8 mouse cellular contexts compared by ENCODE assay signal in genomic region chr10:82666436-82667234, GRCm38 (mm10). TPM values are rescaled to one million over a fixed set of nuclear protein-coding genes. Genes with fewer than 3 reads are reported as not detected.
DNase-seq lines count a peak whose midpoint lies in the region; ATAC-seq and TF ChIP-seq lines count a peak whose summit lies in the region.

No protein-coding gene starts in this region.

- H3K36me3 ChIP-seq in limb, embryonic 13.5 days, result 0 out of 2 replicates have a peak, but pooled peaks cover 2% of the 10 kb centered on the region
- H3K36me3 ChIP-seq in midbrain, embryonic 16.5 days (ENCODE audit: control insufficient read depth, insufficient read depth, low read length), result no peaks in the 10 kb centered on the region
- no peaks in the 10 kb centered on the region for H3K36me3 ChIP-seq in spleen, adult 2 months (ENCODE audit: control insufficient read depth, insufficient read depth, low read length)

- H3K4me3 ChIP-seq in bone marrow macrophage, adult 2 months (ENCODE audit: insufficient read depth, low read length), result peak overlapping the region; percentile 27
- H3K4me3 ChIP-seq in embryonic fibroblast, embryonic 13.5 days (ENCODE audit: insufficient read depth, low read length), result no peak overlapping the region
- 0 out of 2 replicates have a peak overlapping the region, but pooled peaks have one; percentile 12 for H3K4me3 ChIP-seq in limb, embryonic 13.5 days
- H3K4me3 ChIP-seq in midbrain, embryonic 16.5 days (ENCODE audit: low read depth, low read length), result peak overlapping the region; percentile 19; the same call in 1 of the 2 replicates
- no peak overlapping the region for H3K4me3 ChIP-seq in spleen, adult 2 months (ENCODE audit: extremely low read depth, insufficient read depth, insufficient read length)

- H3K27me3 ChIP-seq in limb, embryonic 13.5 days, result no peaks in the 10 kb centered on the region
- H3K27me3 ChIP-seq in midbrain, embryonic 16.5 days (ENCODE audit: control insufficient read depth, insufficient read depth, low read depth, low read length), result no peaks in the 10 kb centered on the region
- H3K27me3 ChIP-seq in spleen, adult 2 months (ENCODE audit: control insufficient read depth, insufficient read depth, low read length), result no peaks in the 10 kb centered on the region

- no peaks in the 10 kb centered on the region for H3K9me3 ChIP-seq in limb, embryonic 13.5 days
- no peaks in the 10 kb centered on the region for H3K9me3 ChIP-seq in midbrain, embryonic 16.5 days (replicated peaks; ENCODE audit: control insufficient read depth, low read length, poor library complexity, severe bottlenecking)

- peak; percentile 80 to 82 for DNase-seq in B cell, adult 2 months
- peak; percentile 71 to 85 for DNase-seq in heart, adult 9 months (ENCODE audit: low spot score in 2 of 2)
- DNase-seq in kidney, adult 9 months, result peak; percentile 87
- DNase-seq in spleen, adult 2 months (ENCODE audit: low read depth in 1 of 2, low spot score in 2 of 2), result peak; percentile 50 to 77

- WGBS in limb, embryonic 13.5 days, result 23% methylated on average over 22 of the region's 22 CpGs
- WGBS in midbrain, embryonic 16.5 days, result 18% methylated on average over 22 of the region's 22 CpGs
- WGBS in spleen, adult 2 months, result 23% methylated on average over 22 of the region's 22 CpGs

- no peak for TF ChIP-seq POLR2A in bone marrow macrophage, adult 2 months (IDR thresholded peaks at IDR 0.05; ENCODE audit: borderline replicate concordance, low read depth, low read length)
- no peak for TF ChIP-seq POLR2A in embryonic fibroblast, embryonic 13.5 days (IDR thresholded peaks at IDR 0.05; ENCODE audit: low read depth, low read length)
- TF ChIP-seq POLR2A in spleen, adult 2 months (IDR thresholded peaks at IDR 0.05; ENCODE audit: low read depth, low read length), result no peak

- peak overlapping the region; percentile 36; the same call in 1 of the 2 replicates for H3K9ac ChIP-seq in limb, embryonic 13.5 days
- H3K9ac ChIP-seq in midbrain, embryonic 16.5 days (ENCODE audit: low read depth, low read length), result 0 out of 2 replicates have a peak overlapping the region, but pooled peaks have one; percentile 35

- no peak overlapping the region for H3K27ac ChIP-seq in bone marrow macrophage, adult 2 months (ENCODE audit: insufficient read depth, low read depth, low read length)
- H3K27ac ChIP-seq in embryonic fibroblast, embryonic 13.5 days (ENCODE audit: insufficient read depth, low read length), result no peak overlapping the region
- H3K27ac ChIP-seq in limb, embryonic 13.5 days, result no peak overlapping the region
- no peak overlapping the region for H3K27ac ChIP-seq in midbrain, embryonic 16.5 days (ENCODE audit: low read length)
- no peak overlapping the region for H3K27ac ChIP-seq in spleen, adult 2 months (ENCODE audit: insufficient read depth, low read length)

- H3K4me2 ChIP-seq in limb, embryonic 13.5 days (replicated peaks), result peak overlapping the region; percentile 51
- H3K4me2 ChIP-seq in midbrain, embryonic 16.5 days (ENCODE audit: low read length), result peak overlapping the region; percentile 48

- H3K4me1 ChIP-seq in bone marrow macrophage, adult 2 months (ENCODE audit: control insufficient read depth, insufficient read depth, low read length), result peaks cover 3% of the 10 kb centered on the region; the same call in 1 of the 2 replicates
- no peaks in the 10 kb centered on the region; the same call in 1 of the 2 replicates for H3K4me1 ChIP-seq in embryonic fibroblast, embryonic 13.5 days (ENCODE audit: control insufficient read depth, insufficient read depth, low read length)
- peaks cover 4% of the 10 kb centered on the region for H3K4me1 ChIP-seq in limb, embryonic 13.5 days
- peaks cover 4% of the 10 kb centered on the region; the same call in 1 of the 2 replicates for H3K4me1 ChIP-seq in midbrain, embryonic 16.5 days (ENCODE audit: control insufficient read depth, insufficient read depth, low read length)
- peaks cover 5% of the 10 kb centered on the region; the same call in 1 of the 2 replicates for H3K4me1 ChIP-seq in spleen, adult 2 months (ENCODE audit: control insufficient read depth, insufficient read depth, insufficient read length)

- peak; percentile 78 for TF ChIP-seq CTCF in bone marrow macrophage, adult 2 months (IDR thresholded peaks at IDR 0.05; ENCODE audit: low read depth, low read length)
- TF ChIP-seq CTCF in embryonic fibroblast, embryonic 13.5 days (IDR thresholded peaks at IDR 0.05; ENCODE audit: borderline replicate concordance, insufficient read depth, low read length), result peak; percentile 91; the same call in 1 of the 2 replicates
- peak; percentile 53; the same call in 1 of the 2 replicates for TF ChIP-seq CTCF in spleen, adult 2 months (IDR thresholded peaks at IDR 0.05; ENCODE audit: extremely low read depth, insufficient read depth, insufficient read length, insufficient replicate concordance)

- ATAC-seq in limb, embryonic 13.5 days (ENCODE audit: low FRiP score, low read depth), result peak; percentile 85
- ATAC-seq in midbrain, embryonic 16.5 days, result peak; percentile 94

RNA-seq across cellular contexts. Expression of gene Glt8d2, which starts 23.8 kb away (rescaled TPM):
- not detected in 2 replicates for polyA plus RNA-seq in bone marrow macrophage, adult 2 months (2012; ENCODE audit: insufficient read depth, insufficient read length, missing spikeins)
- 6.2 and 10.4 TPM in 2 replicates for polyA plus RNA-seq in embryonic fibroblast, embryonic 13.5 days (2011; ENCODE audit: insufficient read length, low read depth, missing spikeins)
- 14.0 and 15.0 TPM in 2 replicates for polyA plus RNA-seq in limb, embryonic 13.5 days (2015; fragmentation: Nextera tagmentation; extraction: Ambion mirVana)
- 0.63 and 0.68 TPM in 2 replicates for polyA plus RNA-seq in midbrain, embryonic 16.5 days (2015; fragmentation: Nextera tagmentation; extraction: Ambion mirVana)
- 0.26 and 0.32 TPM in 2 replicates for polyA plus RNA-seq in spleen, adult 2 months (2012; rRNA removed)

RNA-seq across cellular contexts. Expression of gene Hcfc2, which starts 29.3 kb away (rescaled TPM):
- polyA plus RNA-seq in bone marrow macrophage, adult 2 months (2012; ENCODE audit: insufficient read depth, insufficient read length, missing spikeins), result 13.2 and 15.5 TPM in 2 replicates
- polyA plus RNA-seq in embryonic fibroblast, embryonic 13.5 days (2011; ENCODE audit: insufficient read length, low read depth, missing spikeins), result 37.7 and 49.3 TPM in 2 replicates
- polyA plus RNA-seq in limb, embryonic 13.5 days (2015; fragmentation: Nextera tagmentation; extraction: Ambion mirVana), result 51.4 and 51.9 TPM in 2 replicates
- 39.2 and 47.9 TPM in 2 replicates for polyA plus RNA-seq in midbrain, embryonic 16.5 days (2015; fragmentation: Nextera tagmentation; extraction: Ambion mirVana)
- polyA plus RNA-seq in spleen, adult 2 months (2012; rRNA removed), result 5.0 TPM in 2 replicates

RNA-seq across cellular contexts. Expression of gene Tdg, which starts 37.0 kb away (rescaled TPM):
- 18.8 and 25.6 TPM in 2 replicates for polyA plus RNA-seq in bone marrow macrophage, adult 2 months (2012; ENCODE audit: insufficient read depth, insufficient read length, missing spikeins)
- 37.8 and 40.0 TPM in 2 replicates for polyA plus RNA-seq in embryonic fibroblast, embryonic 13.5 days (2011; ENCODE audit: insufficient read length, low read depth, missing spikeins)
- polyA plus RNA-seq in limb, embryonic 13.5 days (2015; fragmentation: Nextera tagmentation; extraction: Ambion mirVana), result 156 TPM in 2 replicates
- polyA plus RNA-seq in midbrain, embryonic 16.5 days (2015; fragmentation: Nextera tagmentation; extraction: Ambion mirVana), result 147 and 161 TPM in 2 replicates
- polyA plus RNA-seq in spleen, adult 2 months (2012; rRNA removed), result 11.5 and 13.3 TPM in 2 replicates

RNA-seq across cellular contexts. Expression of gene 1190007I07Rik, which starts 43.6 kb away (rescaled TPM):
- 18.5 and 18.6 TPM in 2 replicates for polyA plus RNA-seq in bone marrow macrophage, adult 2 months (2012; ENCODE audit: insufficient read depth, insufficient read length, missing spikeins)
- 12.0 and 15.2 TPM in 2 replicates for polyA plus RNA-seq in embryonic fibroblast, embryonic 13.5 days (2011; ENCODE audit: insufficient read length, low read depth, missing spikeins)
- 33.5 and 40.3 TPM in 2 replicates for polyA plus RNA-seq in limb, embryonic 13.5 days (2015; fragmentation: Nextera tagmentation; extraction: Ambion mirVana)
- polyA plus RNA-seq in midbrain, embryonic 16.5 days (2015; fragmentation: Nextera tagmentation; extraction: Ambion mirVana), result 35.4 and 35.5 TPM in 2 replicates
- polyA plus RNA-seq in spleen, adult 2 months (2012; rRNA removed), result 26.8 and 37.5 TPM in 2 replicates

Comparison
In these comparisons a context has a peak if more than half of its experiments do, and no peak if none do; other contexts are left out.
1. H3K4me3 ChIP-seq: peak in bone marrow macrophage, adult 2 months (single experiment), limb, embryonic 13.5 days (single experiment) and midbrain, embryonic 16.5 days (single experiment); none in embryonic fibroblast, embryonic 13.5 days (single experiment) and spleen, adult 2 months (single experiment).
2. Peak in every context shown above with its lines, with median percentiles within 50 percentile points of each other: DNase-seq and CTCF ChIP-seq.